Mouse (Mus musculus) E14TG2a.4 (cell line): ENCODE measurements around the gene Gm15217.
A peak's percentile ranks its signal among the peaks of the same experiment; 100 is the strongest.

Source experiments
- H3K27me3 ChIP-seq: 2 replicates; pipeline ENCODE4 v1.6.1; 2014; ENCODE audit warnings: low read length, control low read depth; ENCODE audit not compliant: insufficient read depth
- H3K36me3 ChIP-seq: 2 replicates; pipeline ENCODE4 v1.6.1; 2014; ENCODE audit warnings: low read length, control low read depth; ENCODE audit not compliant: insufficient read depth
- H3K4me1 ChIP-seq: replicated peaks from 2 replicates; pipeline ENCODE4 v1.6.1; 2014; ENCODE audit warnings: low read depth, low read length, control low read depth
- H3K4me3 ChIP-seq: replicated peaks from 2 replicates; pipeline ENCODE4 v1.5.1; 2014; ENCODE audit warnings: mild to moderate bottlenecking, low read length
- H3K9me3 ChIP-seq: 2 replicates; pipeline ENCODE4 v1.6.1; 2014; ENCODE audit warnings: low read length, control low read depth
- CTCF ChIP-seq: conservative IDR thresholded peaks from 2 replicates; pipeline ENCODE4 v1.5.1; 2014; ENCODE audit warnings: low read length
- NANOG ChIP-seq: IDR thresholded peaks from 2 replicates; pipeline ENCODE4 v1.6.1; 2014; ENCODE audit warnings: borderline replicate concordance, low read length, mixed read lengths
- POU5F1 ChIP-seq: IDR thresholded peaks from 2 replicates; pipeline ENCODE4 v1.6.1; 2014; ENCODE audit warnings: low read length, borderline replicate concordance

The Gm15217 gene

GRCm38 (mm10) chr14:46410557-46411120, 31.4 kb downstream of the Gm15217 start:
- no peaks in the 10 kb centered on the region for H3K36me3 ChIP-seq
- H3K4me1 ChIP-seq, result peaks cover 56% of the 10 kb centered on the region
- H3K4me3 ChIP-seq, result 0 out of 2 replicates have a peak overlapping the region, but pooled peaks have one; percentile 20
- peaks cover 5% of the 10 kb centered on the region; the same call in 1 of the 2 replicates for H3K9me3 ChIP-seq
- H3K27me3 ChIP-seq, result 0 out of 2 replicates have a peak, but pooled peaks cover 2% of the 10 kb centered on the region
- TF ChIP-seq NANOG, result no peak

DNA sequence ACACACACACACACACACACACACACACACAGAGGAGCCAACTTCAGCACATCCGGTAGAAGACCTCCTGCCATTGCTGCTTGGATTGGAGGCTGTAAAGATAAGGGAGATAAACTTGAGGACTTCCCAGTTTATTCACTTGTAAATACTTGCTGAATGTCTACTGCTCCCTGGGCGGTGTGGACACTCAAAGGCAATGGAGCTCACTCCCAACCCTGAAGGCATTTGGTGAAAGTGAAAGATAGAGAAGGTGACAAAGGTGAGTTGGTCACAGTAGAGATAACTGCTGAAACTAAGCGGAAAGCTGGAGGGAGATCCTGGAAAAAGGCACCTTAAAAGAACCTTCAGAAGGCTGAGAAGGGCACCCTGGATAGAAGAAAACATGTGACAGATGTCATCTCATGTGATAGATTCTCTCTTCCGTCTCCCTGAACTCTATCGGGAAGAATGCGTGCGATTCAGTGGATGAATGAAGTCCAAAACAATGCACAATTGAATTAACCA, 33.3 kb downstream of the Gm15217 start:
- Histone ChIP-seq H3K36me3 (no peaks in the 10 kb centered on the region), H3K27me3 (0 out of 2 replicates have a peak, but pooled peaks cover 5% of the 10 kb centered on the region), H3K4me1 (peaks cover 59% of the 10 kb centered on the region), H3K4me3 (no peak overlapping the region), H3K9me3 (peaks cover 5% of the 10 kb centered on the region; the same call in 1 of the 2 replicates)
- TF ChIP-seq NANOG (peak; percentile 29; the same call in 1 of the 2 replicates), POU5F1 (no peak)

DNA sequence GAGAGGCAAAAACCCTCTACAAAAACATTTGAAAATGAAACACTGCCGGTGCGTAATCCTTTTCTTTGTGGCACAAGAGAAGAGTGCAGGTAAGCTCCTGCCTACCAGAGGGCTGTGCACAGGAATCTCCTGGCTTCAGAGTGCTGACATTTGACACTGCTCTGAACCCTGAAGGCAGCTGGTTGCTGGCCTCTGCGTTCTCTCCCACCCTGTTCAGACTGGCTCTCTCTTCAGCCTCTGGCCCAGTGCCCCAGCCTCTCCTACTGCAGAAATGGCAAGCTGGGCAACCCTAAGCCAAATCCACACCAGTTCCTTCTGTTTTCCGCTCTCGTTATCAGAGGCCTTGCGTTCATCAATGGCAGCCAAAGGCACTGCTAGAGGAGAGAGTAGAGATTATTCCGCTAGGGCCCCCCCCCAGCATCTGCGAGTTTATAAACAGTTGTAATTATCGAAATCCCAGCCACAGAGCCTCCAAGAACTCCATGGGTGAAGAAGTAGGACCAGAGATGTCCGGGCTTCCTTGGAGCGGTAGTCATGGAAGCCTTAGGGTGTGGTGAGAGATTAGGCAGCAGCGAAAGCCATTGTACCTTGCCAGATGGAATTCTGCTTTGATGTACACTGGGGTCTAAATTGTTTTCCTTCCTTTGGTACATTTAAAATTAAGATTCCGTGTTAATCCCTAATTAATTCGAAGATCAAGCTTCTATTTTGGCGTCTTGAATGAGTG, 39.3 kb downstream of the Gm15217 start:
- Histone ChIP-seq H3K4me3 (peak overlapping the region; percentile 20), H3K9me3 (peaks cover 5% of the 10 kb centered on the region; the same call in 1 of the 2 replicates), H3K4me1 (peaks cover 37% of the 10 kb centered on the region), H3K27me3 (peaks cover 5% of the 10 kb centered on the region; the same call in 1 of the 2 replicates), H3K36me3 (no peaks in the 10 kb centered on the region)
- TF ChIP-seq NANOG, result no peak
- no peak for TF ChIP-seq CTCF
- no peak for TF ChIP-seq POU5F1

GRCm38 (mm10) chr14:46419269-46419668, 40.1 kb downstream of the Gm15217 start:
- no peaks in the 10 kb centered on the region for H3K36me3 ChIP-seq
- H3K4me3 ChIP-seq, result peak overlapping the region; percentile 20; the same call in 1 of the 2 replicates
- TF ChIP-seq NANOG (no peak), POU5F1 (no peak), CTCF (no peak)
- H3K27me3 ChIP-seq, result peaks cover 5% of the 10 kb centered on the region; the same call in 1 of the 2 replicates
- H3K9me3 ChIP-seq, result peaks cover 5% of the 10 kb centered on the region; the same call in 1 of the 2 replicates
- H3K4me1 ChIP-seq, result peaks cover 34% of the 10 kb centered on the region

DNA sequence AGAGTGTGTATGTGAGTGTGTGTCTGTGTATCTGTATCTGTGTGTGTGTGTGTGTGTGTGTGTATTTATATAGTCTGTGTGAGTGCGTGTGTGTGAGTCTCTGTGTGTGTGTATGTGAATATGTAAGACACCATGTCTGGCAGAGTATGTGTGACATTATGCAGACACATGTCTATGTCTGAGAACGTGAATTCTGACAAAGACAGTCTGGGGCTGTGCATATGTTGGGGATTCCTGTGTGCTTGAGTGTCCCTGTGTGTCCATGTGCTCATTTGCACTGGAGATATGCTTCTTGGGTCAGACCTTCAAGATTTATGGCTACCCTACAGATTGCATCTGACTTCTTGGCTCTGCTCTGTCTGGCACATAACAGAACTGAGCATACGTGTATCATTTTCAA, 42.6 kb downstream of the Gm15217 start:
- TF ChIP-seq CTCF, result no peak
- no peak for TF ChIP-seq POU5F1
- no peak for TF ChIP-seq NANOG
- H3K9me3 ChIP-seq, result no peaks in the 10 kb centered on the region
- no peaks in the 10 kb centered on the region for H3K36me3 ChIP-seq
- H3K4me1 ChIP-seq, result peaks cover 37% of the 10 kb centered on the region
- H3K27me3 ChIP-seq, result peaks cover 2% of the 10 kb centered on the region; the same call in 1 of the 2 replicates
- H3K4me3 ChIP-seq, result no peak overlapping the region

DNA sequence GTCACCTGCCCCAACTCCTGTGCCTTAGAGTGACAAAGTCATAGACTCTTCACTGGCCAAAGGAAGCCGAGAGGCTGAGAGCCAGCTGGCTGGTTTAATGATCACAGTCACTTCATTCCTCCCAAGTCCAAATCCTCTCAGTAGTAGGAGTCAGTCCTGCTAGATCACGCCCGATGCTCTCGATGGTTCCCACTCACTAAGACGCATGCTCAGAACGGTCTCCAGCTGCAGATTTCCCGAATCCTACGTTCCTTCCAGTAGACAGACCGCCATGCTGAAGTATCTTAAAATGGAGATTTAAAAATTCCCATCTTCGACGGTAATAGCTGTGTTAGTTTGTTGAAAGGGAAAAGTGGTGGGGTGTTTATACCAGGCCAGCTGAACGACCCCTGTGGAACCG, 48.0 kb downstream of the Gm15217 start:
- Histone ChIP-seq H3K27me3 (no peaks in the 10 kb centered on the region; the same call in 1 of the 2 replicates), H3K9me3 (no peaks in the 10 kb centered on the region), H3K36me3 (no peaks in the 10 kb centered on the region), H3K4me3 (peak overlapping the region; percentile 29), H3K4me1 (peaks cover 25% of the 10 kb centered on the region)
- TF ChIP-seq POU5F1 (no peak), NANOG (no peak), CTCF (no peak)

GRCm38 (mm10) chr14:46430231-46430630, 51.0 kb downstream of the Gm15217 start:
- no peak overlapping the region for H3K4me3 ChIP-seq
- TF ChIP-seq POU5F1 (no peak), CTCF (no peak), NANOG (no peak)
- no peaks in the 10 kb centered on the region for H3K36me3 ChIP-seq
- H3K4me1 ChIP-seq, result peaks cover 24% of the 10 kb centered on the region
- no peaks in the 10 kb centered on the region for H3K9me3 ChIP-seq
- H3K27me3 ChIP-seq, result no peaks in the 10 kb centered on the region
